Mouse (Mus musculus): ENCODE results near the gene Cradd.

Cradd gene

GRCm38 (mm10) chr10:95306824-95307552 is 16.9 kb downstream of the Cradd start:
- DNase-seq (ENCODE audit: extremely low read depth, low read depth, low spot score) = no peak

- DNase-seq (ENCODE audit: extremely low read depth, low read depth, low spot score) = no peak
Observed at GRCm38 (mm10) chr10:95304240-95304639, 19.7 kb downstream of the Cradd start.

GRCm38 (mm10) chr10:95302211-95303163 is 21.4 kb downstream of the Cradd start:
- no peak for DNase-seq (ENCODE audit: extremely low read depth, low read depth, low spot score)

- no peak for DNase-seq (ENCODE audit: extremely low read depth, low read depth, low spot score)
Observed at GRCm38 (mm10) chr10:95300178-95300793, 23.6 kb downstream of the Cradd start.

GRCm38 (mm10) chr10:95299808-95300133 is 24.2 kb downstream of the Cradd start:
- DNase-seq (ENCODE audit: extremely low read depth, low read depth, low spot score) = no peak

GRCm38 (mm10) chr10:95299010-95299807 is 24.7 kb downstream of the Cradd start:
- DNase-seq (ENCODE audit: extremely low read depth, low read depth, low spot score) = no peak

GRCm38 (mm10) chr10:95298504-95298903 is 25.4 kb downstream of the Cradd start:
- DNase-seq (ENCODE audit: extremely low read depth, low read depth, low spot score) = no peak

GRCm38 (mm10) chr10:95297690-95298104 is 26.2 kb downstream of the Cradd start:
- DNase-seq (ENCODE audit: extremely low read depth, low read depth, low spot score) = no peak

- no peak for DNase-seq (ENCODE audit: extremely low read depth, low read depth, low spot score)
Observed at GRCm38 (mm10) chr10:95297024-95297423, 26.9 kb downstream of the Cradd start.

- no peak for DNase-seq (ENCODE audit: extremely low read depth, low read depth, low spot score)
Observed at GRCm38 (mm10) chr10:95293261-95293660, 30.7 kb downstream of the Cradd start.

- no peak for DNase-seq (ENCODE audit: extremely low read depth, low read depth, low spot score)
Observed at GRCm38 (mm10) chr10:95292269-95292668, 31.7 kb downstream of the Cradd start.

- no peak for DNase-seq (ENCODE audit: extremely low read depth, low read depth, low spot score)
Observed at GRCm38 (mm10) chr10:95291133-95291876, 32.6 kb downstream of the Cradd start.

- DNase-seq (ENCODE audit: extremely low read depth, low read depth, low spot score) = no peak
Observed at GRCm38 (mm10) chr10:95289819-95290218, 34.1 kb downstream of the Cradd start.

GRCm38 (mm10) chr10:95288206-95288605 is 35.7 kb downstream of the Cradd start:
- no peak for DNase-seq (ENCODE audit: extremely low read depth, low read depth, low spot score)

- DNase-seq (ENCODE audit: extremely low read depth, low read depth, low spot score) = no peak
Observed at GRCm38 (mm10) chr10:95287351-95287750, 36.6 kb downstream of the Cradd start.

GRCm38 (mm10) chr10:95283434-95283833 is 40.5 kb downstream of the Cradd start:
- DNase-seq (ENCODE audit: extremely low read depth, low read depth, low spot score) = no peak

GRCm38 (mm10) chr10:95281996-95282395 is 41.9 kb downstream of the Cradd start:
- peak; percentile 31 for DNase-seq (ENCODE audit: extremely low read depth, low read depth, low spot score)

- no peak for DNase-seq (ENCODE audit: extremely low read depth, low read depth, low spot score)
Observed at GRCm38 (mm10) chr10:95281466-95281990, 42.4 kb downstream of the Cradd start.

GRCm38 (mm10) chr10:95280327-95280726 is 43.6 kb downstream of the Cradd start:
- no peak for DNase-seq (ENCODE audit: extremely low read depth, low read depth, low spot score)

GRCm38 (mm10) chr10:95279459-95279858 is 44.5 kb downstream of the Cradd start:
- no peak for DNase-seq (ENCODE audit: extremely low read depth, low read depth, low spot score)
